Mouse (Mus musculus): Measurements from ENCODE around the gene Parvb.

Parvb gene

GRCm38 (mm10) chr15:84231721-84232561 is at the start of gene Parvb:
TSS of gene Parvb (plus strand) at chr15:84232043.
- DNase-seq (ENCODE audit: low spot score in 2 of 2), result peak; percentile 31 to 53

- DNase-seq (ENCODE audit: low spot score in 2 of 2), result no peak
Observed at GRCm38 (mm10) chr15:84183967-84184366, 47.9 kb upstream of the Parvb start.

GRCm38 (mm10) chr15:84186196-84186595 is 45.6 kb upstream of the Parvb start:
- no peak for DNase-seq (ENCODE audit: low spot score in 2 of 2)

GRCm38 (mm10) chr15:84188887-84189530 is 42.8 kb upstream of the Parvb start:
- DNase-seq (ENCODE audit: low spot score in 2 of 2), result no peak

GRCm38 (mm10) chr15:84189881-84190280 is 42.0 kb upstream of the Parvb start:
- no peak for DNase-seq (ENCODE audit: low spot score in 2 of 2)

- no peak for DNase-seq (ENCODE audit: low spot score in 2 of 2)
Observed at GRCm38 (mm10) chr15:84191724-84192057, 40.2 kb upstream of the Parvb start.

- DNase-seq (ENCODE audit: low spot score in 2 of 2), result peak; percentile 78 to 81
Observed at GRCm38 (mm10) chr15:84192058-84192791, 39.6 kb upstream of the Parvb start, which contains the start of gene Samm50. TSS of gene Samm50 (plus strand) at chr15:84192241.

- DNase-seq (ENCODE audit: low spot score in 2 of 2), result no peak
Observed at GRCm38 (mm10) chr15:84196486-84197165, 35.2 kb upstream of the Parvb start.

- DNase-seq (ENCODE audit: low spot score in 2 of 2), result no peak
Observed at GRCm38 (mm10) chr15:84207327-84207726, 24.5 kb upstream of the Parvb start.

- DNase-seq (ENCODE audit: low spot score in 2 of 2), result peak; percentile 30 to 38
Observed at GRCm38 (mm10) chr15:84209517-84210412, 22.1 kb upstream of the Parvb start.

GRCm38 (mm10) chr15:84210461-84210860 is 21.4 kb upstream of the Parvb start:
- DNase-seq (ENCODE audit: low spot score in 2 of 2), result no peak

GRCm38 (mm10) chr15:84210941-84211340 is 20.9 kb upstream of the Parvb start:
- DNase-seq (ENCODE audit: low spot score in 2 of 2), result no peak

GRCm38 (mm10) chr15:84211564-84211963 is 20.3 kb upstream of the Parvb start:
- no peak for DNase-seq (ENCODE audit: low spot score in 2 of 2)

- peak; percentile 84 to 91 for DNase-seq (ENCODE audit: low spot score in 2 of 2)
Observed at GRCm38 (mm10) chr15:84212031-84212755, 19.6 kb upstream of the Parvb start.

- DNase-seq (ENCODE audit: low spot score in 2 of 2), result no peak
Observed at GRCm38 (mm10) chr15:84212756-84213105, 19.1 kb upstream of the Parvb start.

- no peak for DNase-seq (ENCODE audit: low spot score in 2 of 2)
Observed at GRCm38 (mm10) chr15:84213162-84213739, 18.6 kb upstream of the Parvb start.

- DNase-seq (ENCODE audit: low spot score in 2 of 2), result no peak
Observed at GRCm38 (mm10) chr15:84214476-84214875, 17.4 kb upstream of the Parvb start.

GRCm38 (mm10) chr15:84215273-84215672 is 16.6 kb upstream of the Parvb start:
- no peak for DNase-seq (ENCODE audit: low spot score in 2 of 2)

GRCm38 (mm10) chr15:84216026-84216425 is 15.8 kb upstream of the Parvb start:
- no peak for DNase-seq (ENCODE audit: low spot score in 2 of 2)
